Mouse (Mus musculus) layer of hippocampus, adult 2 months (tissue): Measurements from ENCODE around the gene Tacc3. TPM values are rescaled to one million over a fixed set of nuclear protein-coding genes. Genes with fewer than 3 reads are reported as not detected.

ENCODE experiments used
- DNase-seq, 2 experiments: peaks; one replicate each; pipeline ENCODE4 v3.0.0; 2022; ENCODE audit warnings: low spot score in 2 of 2
- H3K27ac ChIP-seq: fragments of 200-600 bp; 2 replicates; pipeline ENCODE4 v1.8.1; 2022
- H3K4me3 ChIP-seq: fragments of 200-600 bp; 2 replicates; pipeline ENCODE4 v1.8.1; 2022; ENCODE audit warnings: mild to moderate bottlenecking
- CTCF ChIP-seq: fragments of 200-600 bp; conservative IDR thresholded peaks from 2 replicates; pipeline ENCODE4 v1.8.1; 2022; ENCODE audit warnings: antibody characterized with exemption, mild to moderate bottlenecking, moderate library complexity
- total RNA-seq, 2 experiments: library from RNA; stranded (reverse); gene quantifications; 2 replicates each; pipeline ENCODE4 v1.2.3; 2021

The Tacc3 gene
- total RNA-seq, 2 experiments from 2014 or later, result 5.7 to 7.9 TPM

- no peak for DNase-seq
- TF ChIP-seq CTCF, result peak; percentile 81
- Histone ChIP-seq H3K27ac (no peak overlapping the region), H3K4me3 (no peak overlapping the region)
Observed at GRCm38 (mm10) chr5:33668223-33668622, 10.3 kb downstream of the Tacc3 start.

GRCm38 (mm10) chr5:33671659-33672058 is 13.7 kb downstream of the Tacc3 start:
- H3K4me3 ChIP-seq, result no peak overlapping the region
- TF ChIP-seq CTCF, result no peak
- no peak for DNase-seq
- H3K27ac ChIP-seq, result no peak overlapping the region

- TF ChIP-seq CTCF, result no peak
Observed at GRCm38 (mm10) chr5:33674439-33674838, 16.5 kb downstream of the Tacc3 start.

GRCm38 (mm10) chr5:33675964-33676363 is 18.0 kb downstream of the Tacc3 start:
- H3K4me3 ChIP-seq, result no peak overlapping the region
- peak; percentile 58 to 63 for DNase-seq
- no peak overlapping the region for H3K27ac ChIP-seq
- TF ChIP-seq CTCF, result peak; percentile 89

More at GRCm38 (mm10) chr5:33674439-33674838, 16.5 kb downstream of the Tacc3 start:
- peak overlapping the region; percentile 54; the same call in 1 of the 2 replicates for H3K27ac ChIP-seq
- no peak overlapping the region for H3K4me3 ChIP-seq
- DNase-seq, result peak; percentile 56 to 61

- Histone ChIP-seq H3K27ac (no peak overlapping the region), H3K4me3 (no peak overlapping the region)
- no peak for DNase-seq
- no peak for TF ChIP-seq CTCF
Observed at GRCm38 (mm10) chr5:33678244-33678643, 20.3 kb downstream of the Tacc3 start.

- TF ChIP-seq CTCF, result no peak
- no peak overlapping the region for H3K4me3 ChIP-seq
- no peak overlapping the region for H3K27ac ChIP-seq
- no peak for DNase-seq
Observed at GRCm38 (mm10) chr5:33681044-33681443, 23.1 kb downstream of the Tacc3 start.

- no peak overlapping the region for H3K4me3 ChIP-seq
- no peak for TF ChIP-seq CTCF
- H3K27ac ChIP-seq, result no peak overlapping the region
- DNase-seq, result no peak
Observed at GRCm38 (mm10) chr5:33681611-33682388, 23.9 kb downstream of the Tacc3 start.

- no peak for TF ChIP-seq CTCF
- DNase-seq, result no peak
- Histone ChIP-seq H3K27ac (no peak overlapping the region), H3K4me3 (no peak overlapping the region)
Observed at GRCm38 (mm10) chr5:33682963-33683362, 25.0 kb downstream of the Tacc3 start.

GRCm38 (mm10) chr5:33683897-33684652 is 26.1 kb downstream of the Tacc3 start:
- Histone ChIP-seq H3K4me3 (no peak overlapping the region), H3K27ac (no peak overlapping the region)
- peak; percentile 40 to 51 for DNase-seq
- TF ChIP-seq CTCF, result peak; percentile 85

GRCm38 (mm10) chr5:33684932-33685331 is 27.0 kb downstream of the Tacc3 start:
- Histone ChIP-seq H3K27ac (no peak overlapping the region), H3K4me3 (no peak overlapping the region)
- TF ChIP-seq CTCF, result no peak
- no peak for DNase-seq

GRCm38 (mm10) chr5:33687142-33687541 is 29.2 kb downstream of the Tacc3 start:
- Histone ChIP-seq H3K27ac (no peak overlapping the region), H3K4me3 (no peak overlapping the region)
- no peak for TF ChIP-seq CTCF
- DNase-seq, result no peak

- no peak for TF ChIP-seq CTCF
- Histone ChIP-seq H3K27ac (peak overlapping the region; percentile 67), H3K4me3 (no peak overlapping the region)
- no peak for DNase-seq
Observed at GRCm38 (mm10) chr5:33688278-33689220, 30.6 kb downstream of the Tacc3 start.

GRCm38 (mm10) chr5:33689221-33689844 is 31.4 kb downstream of the Tacc3 start:
- no peak for TF ChIP-seq CTCF
- peak overlapping the region; percentile 67 for H3K27ac ChIP-seq
- no peak overlapping the region for H3K4me3 ChIP-seq
- DNase-seq, result no peak
